Mouse (Mus musculus) liver, embryonic 15.5 days (tissue): ENCODE data around the gene Magi2. TPM values are rescaled to one million over a fixed set of nuclear protein-coding genes. Genes with fewer than 3 reads are reported as not detected.

Experiments used
- ATAC-seq: fragments of 200-750 bp; cut with Nextera tagmentation; 2 replicates; pipeline ENCODE4 v1.8.0; 2017; ENCODE audit warnings: moderate number of reproducible peaks, mild to moderate bottlenecking, moderate library complexity; ENCODE audit not compliant: insufficient read depth
- H3K27ac ChIP-seq: fragments of 300-500 bp; sonication (generic); replicated peaks from 2 replicates; pipeline ENCODE4 v1.5.1; 2015; ENCODE audit warnings: mild to moderate bottlenecking, inconsistent platforms
- H3K27me3 ChIP-seq: fragments of 300-500 bp; sonication (generic); 2 replicates; pipeline ENCODE4 v1.6.1; 2015; ENCODE audit warnings: mild to moderate bottlenecking, inconsistent platforms
- H3K36me3 ChIP-seq: fragments of 300-500 bp; sonication (generic); replicated peaks from 2 replicates; pipeline ENCODE4 v1.6.1; 2015; ENCODE audit warnings: moderate library complexity, mild to moderate bottlenecking, inconsistent platforms
- H3K4me1 ChIP-seq: fragments of 300-500 bp; sonication (generic); replicated peaks from 2 replicates; pipeline ENCODE4 v1.6.1; 2015; ENCODE audit warnings: inconsistent platforms
- H3K4me2 ChIP-seq: fragments of 300-500 bp; sonication (generic); 2 replicates; pipeline ENCODE4 v1.6.1; 2015; ENCODE audit warnings: moderate library complexity, mild to moderate bottlenecking, inconsistent platforms
- H3K4me3 ChIP-seq: fragments of 300-500 bp; sonication (generic); replicated peaks from 2 replicates; pipeline ENCODE4 v1.5.1; 2015; ENCODE audit warnings: mild to moderate bottlenecking, inconsistent platforms
- H3K9ac ChIP-seq: fragments of 300-500 bp; sonication (generic); 2 replicates; pipeline ENCODE4 v1.6.1; 2015; ENCODE audit warnings: moderate library complexity, mild to moderate bottlenecking, inconsistent platforms
- H3K9me3 ChIP-seq: fragments of 300-500 bp; sonication (generic); replicated peaks from 2 replicates; pipeline ENCODE4 v1.6.1; 2016; ENCODE audit warnings: inconsistent platforms
- WGBS: fragments of 180-500 bp; shearing (Covaris S2); methylation state at CpG from one replicate; pipeline ENCODE4 v1.1.7; 2015; ENCODE audit warnings: mixed read lengths; ENCODE audit not compliant: insufficient replicate concordance; 5-methylcytosine and 5-hydroxymethylcytosine counted together
- polyA plus RNA-seq: library from polyadenylated mRNA; unstranded; fragments of >200 nt; fragmentation: Nextera tagmentation; extraction: Ambion mirVana; gene quantifications from 2 replicates; pipeline ENCODE4 v1.2.1, GENCODE M21; 2015

Magi2 gene
- polyA plus RNA-seq, 1 experiment from 2014 or later: 0.13 TPM

DNA sequence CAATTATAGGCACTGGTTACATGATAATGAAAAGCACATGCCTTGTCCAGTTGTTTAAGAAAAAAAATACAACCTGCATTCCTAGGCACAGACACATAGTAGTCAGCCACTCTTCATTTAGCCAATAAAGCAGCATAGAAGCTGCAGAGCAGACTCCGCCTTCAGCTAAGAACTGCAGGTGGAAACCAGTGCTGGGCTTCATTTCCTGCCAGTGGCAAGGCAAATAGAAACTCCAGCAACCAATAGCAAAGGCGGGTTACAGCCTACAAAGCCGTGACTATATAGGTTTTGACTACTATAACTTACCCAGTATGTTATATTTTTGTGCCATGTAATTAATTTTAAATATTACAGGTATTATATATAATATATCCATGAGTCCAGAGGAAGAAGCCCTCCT, 1135.3 kb downstream of the Magi2 start:
- 51% methylated on average over 3 of the region's 3 CpGs for WGBS
- H3K27ac ChIP-seq: no peak overlapping the region
- H3K36me3 ChIP-seq: no peaks in the 10 kb centered on the region
- no peak overlapping the region for H3K4me2 ChIP-seq
- H3K4me1 ChIP-seq: no peaks in the 10 kb centered on the region
- no peak overlapping the region for H3K4me3 ChIP-seq
- no peaks in the 10 kb centered on the region for H3K27me3 ChIP-seq
- no peak overlapping the region for H3K9ac ChIP-seq
- H3K9me3 ChIP-seq: no peaks in the 10 kb centered on the region
- ATAC-seq: no peak

DNA sequence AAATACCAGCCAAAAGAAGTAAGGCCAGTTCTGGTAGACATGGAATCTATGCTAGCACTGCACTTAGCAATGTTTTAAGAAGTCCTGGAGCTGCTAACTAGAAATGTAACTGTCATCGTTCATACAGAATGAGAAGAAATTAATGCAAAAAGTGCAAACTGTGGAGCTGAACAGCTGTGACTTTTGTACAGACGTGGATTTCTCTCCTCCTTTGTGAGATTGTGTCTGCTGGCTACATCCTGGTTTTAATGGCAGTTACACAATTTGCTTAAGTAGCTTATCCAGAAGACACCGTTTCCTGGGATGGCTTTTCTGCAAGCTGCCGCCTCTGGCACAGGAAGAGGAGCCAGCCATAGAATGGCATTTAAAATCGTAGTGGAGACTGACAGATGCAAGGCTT, 1136.4 kb downstream of the Magi2 start:
- no peaks in the 10 kb centered on the region for H3K27me3 ChIP-seq
- ATAC-seq: no peak
- H3K4me3 ChIP-seq: no peak overlapping the region
- no peak overlapping the region for H3K4me2 ChIP-seq
- no peak overlapping the region for H3K27ac ChIP-seq
- no peak overlapping the region for H3K9ac ChIP-seq
- H3K9me3 ChIP-seq: no peaks in the 10 kb centered on the region
- WGBS: 41% methylated on average over 5 of the region's 5 CpGs
- no peaks in the 10 kb centered on the region for H3K4me1 ChIP-seq
- no peaks in the 10 kb centered on the region for H3K36me3 ChIP-seq

GRCm38 (mm10) chr5:20373586-20373985, 1146.8 kb downstream of the Magi2 start:
- Histone ChIP-seq H3K4me3 (no peak overlapping the region), H3K27me3 (no peaks in the 10 kb centered on the region), H3K27ac (no peak overlapping the region), H3K36me3 (no peaks in the 10 kb centered on the region), H3K9ac (no peak overlapping the region), H3K9me3 (no peaks in the 10 kb centered on the region), H3K4me1 (no peaks in the 10 kb centered on the region), H3K4me2 (no peak overlapping the region)
- no peak for ATAC-seq
- 62% methylated on average over 1 of the region's 1 CpGs for WGBS

GRCm38 (mm10) chr5:20378071-20378800, 1151.4 kb downstream of the Magi2 start:
- H3K27me3 ChIP-seq: no peaks in the 10 kb centered on the region
- no peak for ATAC-seq
- no peaks in the 10 kb centered on the region for H3K36me3 ChIP-seq
- no peaks in the 10 kb centered on the region for H3K4me1 ChIP-seq
- no peak overlapping the region for H3K4me3 ChIP-seq
- H3K9ac ChIP-seq: no peak overlapping the region
- H3K9me3 ChIP-seq: no peaks in the 10 kb centered on the region
- no peak overlapping the region for H3K4me2 ChIP-seq
- WGBS: 64% methylated on average over 11 of the region's 11 CpGs
- no peak overlapping the region for H3K27ac ChIP-seq

- H3K36me3 ChIP-seq: no peaks in the 10 kb centered on the region
- no peaks in the 10 kb centered on the region for H3K4me1 ChIP-seq
- no peaks in the 10 kb centered on the region for H3K9me3 ChIP-seq
- no peak overlapping the region for H3K27ac ChIP-seq
- H3K4me2 ChIP-seq: no peak overlapping the region
- H3K9ac ChIP-seq: no peak overlapping the region
- 64% methylated on average over 5 of the region's 5 CpGs for WGBS
- no peak for ATAC-seq
- H3K4me3 ChIP-seq: no peak overlapping the region
- H3K27me3 ChIP-seq: no peaks in the 10 kb centered on the region
Measured at GRCm38 (mm10) chr5:20404533-20404932, 1177.7 kb downstream of the Magi2 start.

DNA sequence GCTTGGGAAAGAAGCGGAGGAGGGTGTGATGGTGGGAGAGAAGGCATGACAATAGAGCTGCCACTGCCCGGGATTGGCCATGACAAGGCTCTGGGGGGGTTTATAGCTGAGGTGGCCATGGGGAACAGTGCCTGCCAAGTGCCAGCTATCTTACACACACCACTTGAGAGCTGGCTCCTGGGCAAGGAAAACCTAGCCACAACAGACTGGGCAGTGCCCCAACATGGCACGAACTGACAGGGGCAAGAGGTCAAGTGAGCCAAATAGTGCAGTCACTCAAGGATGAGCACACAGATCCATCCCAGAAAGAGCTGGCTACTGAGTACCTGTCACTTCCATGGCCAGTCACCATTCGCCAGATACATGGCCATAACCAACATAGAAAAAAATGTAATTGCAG, 1179.8 kb downstream of the Magi2 start:
- WGBS: 59% methylated on average over 4 of the region's 4 CpGs
- Histone ChIP-seq H3K27me3 (no peaks in the 10 kb centered on the region), H3K9ac (no peak overlapping the region), H3K9me3 (no peaks in the 10 kb centered on the region), H3K36me3 (no peaks in the 10 kb centered on the region), H3K4me2 (no peak overlapping the region), H3K4me3 (no peak overlapping the region), H3K27ac (no peak overlapping the region), H3K4me1 (no peaks in the 10 kb centered on the region)
- no peak for ATAC-seq

- no peak overlapping the region for H3K4me3 ChIP-seq
- H3K4me2 ChIP-seq: no peak overlapping the region
- no peak overlapping the region for H3K27ac ChIP-seq
- no peak overlapping the region for H3K9ac ChIP-seq
- H3K9me3 ChIP-seq: no peaks in the 10 kb centered on the region
- no peaks in the 10 kb centered on the region for H3K27me3 ChIP-seq
- no peaks in the 10 kb centered on the region for H3K4me1 ChIP-seq
- ATAC-seq: no peak
- no peaks in the 10 kb centered on the region for H3K36me3 ChIP-seq
Measured at GRCm38 (mm10) chr5:20415320-20415719, 1188.5 kb downstream of the Magi2 start.

GRCm38 (mm10) chr5:20417348-20417747, 1190.5 kb downstream of the Magi2 start:
- no peaks in the 10 kb centered on the region for H3K4me1 ChIP-seq
- no peak overlapping the region for H3K27ac ChIP-seq
- no peaks in the 10 kb centered on the region for H3K36me3 ChIP-seq
- no peaks in the 10 kb centered on the region for H3K9me3 ChIP-seq
- H3K4me3 ChIP-seq: no peak overlapping the region
- H3K4me2 ChIP-seq: no peak overlapping the region
- no peak overlapping the region for H3K9ac ChIP-seq
- ATAC-seq: no peak
- H3K27me3 ChIP-seq: no peaks in the 10 kb centered on the region

- no peak overlapping the region for H3K4me2 ChIP-seq
- H3K4me3 ChIP-seq: no peak overlapping the region
- H3K36me3 ChIP-seq: no peaks in the 10 kb centered on the region
- ATAC-seq: no peak
- no peak overlapping the region for H3K27ac ChIP-seq
- H3K9ac ChIP-seq: no peak overlapping the region
- H3K9me3 ChIP-seq: no peaks in the 10 kb centered on the region
- no peaks in the 10 kb centered on the region for H3K4me1 ChIP-seq
- 54% methylated on average over 9 of the region's 9 CpGs for WGBS
- H3K27me3 ChIP-seq: no peaks in the 10 kb centered on the region
Measured at GRCm38 (mm10) chr5:20432148-20432813, 1205.4 kb downstream of the Magi2 start.

DNA sequence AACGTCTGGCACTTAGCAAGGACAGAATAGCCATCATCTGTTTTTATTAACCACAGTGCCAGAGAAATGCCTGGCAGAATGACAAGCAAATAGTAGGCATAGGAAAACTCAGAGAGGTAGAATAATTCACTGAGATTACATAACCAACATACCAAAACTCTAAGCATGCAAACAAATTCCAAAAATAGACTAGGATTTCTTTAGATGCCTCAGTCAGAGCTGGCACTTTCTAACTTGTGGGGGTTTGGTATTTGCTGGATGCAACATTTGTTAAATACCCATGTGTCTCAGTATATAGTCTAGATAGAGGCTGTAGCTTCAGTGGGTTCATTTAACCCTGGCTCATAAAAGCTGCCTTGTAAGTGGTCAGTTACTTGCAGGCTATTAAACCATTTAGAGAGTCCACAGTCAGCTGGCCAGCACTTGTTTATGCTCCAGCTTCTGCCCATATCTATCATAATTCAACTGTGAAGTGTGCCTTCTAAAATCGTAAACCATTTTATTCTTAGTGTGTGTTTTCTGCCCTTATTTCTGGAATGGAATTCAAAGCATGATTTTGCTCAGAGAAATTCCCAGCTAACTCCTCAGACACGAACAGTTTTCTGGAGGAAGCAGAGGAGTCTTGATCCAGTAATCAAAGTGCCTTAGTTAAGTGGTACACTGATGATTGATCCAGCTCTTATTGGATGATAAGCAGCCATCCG, 1219.8 kb downstream of the Magi2 start:
- H3K9ac ChIP-seq: no peak overlapping the region
- H3K36me3 ChIP-seq: no peaks in the 10 kb centered on the region
- H3K27ac ChIP-seq: no peak overlapping the region
- no peaks in the 10 kb centered on the region for H3K27me3 ChIP-seq
- no peak overlapping the region for H3K4me2 ChIP-seq
- no peak for ATAC-seq
- WGBS: 39% methylated on average over 4 of the region's 4 CpGs
- H3K9me3 ChIP-seq: no peaks in the 10 kb centered on the region
- H3K4me1 ChIP-seq: no peaks in the 10 kb centered on the region
- H3K4me3 ChIP-seq: no peak overlapping the region

DNA sequence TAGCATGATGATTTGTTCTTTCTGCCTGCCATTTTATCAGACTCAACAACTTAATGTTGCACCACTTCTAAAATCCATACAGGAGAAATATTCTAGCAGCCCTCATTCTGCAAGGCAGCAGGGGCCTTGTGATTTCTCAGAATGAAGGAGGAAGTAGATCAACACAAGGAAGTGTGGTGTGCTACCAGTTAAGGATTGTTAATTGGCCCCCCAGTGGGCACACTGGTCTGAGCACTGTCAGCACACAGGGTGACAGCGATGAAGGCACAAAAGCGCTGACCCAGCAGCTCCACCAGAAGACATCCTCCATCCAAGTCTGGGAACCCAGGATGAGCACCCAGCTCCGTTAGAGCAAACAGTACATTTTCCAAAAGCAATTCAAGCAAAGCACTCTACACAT, 1229.3 kb downstream of the Magi2 start:
- no peak for ATAC-seq
- WGBS: 29% methylated on average over 3 of the region's 3 CpGs
- H3K27ac ChIP-seq: no peak overlapping the region
- H3K9me3 ChIP-seq: no peaks in the 10 kb centered on the region
- no peaks in the 10 kb centered on the region for H3K36me3 ChIP-seq
- H3K4me1 ChIP-seq: no peaks in the 10 kb centered on the region
- no peak overlapping the region for H3K9ac ChIP-seq
- no peak overlapping the region for H3K4me3 ChIP-seq
- H3K27me3 ChIP-seq: no peaks in the 10 kb centered on the region
- H3K4me2 ChIP-seq: no peak overlapping the region
